ENCODE assay signal across 14 mouse cellular contexts in the genomic region with DNA sequence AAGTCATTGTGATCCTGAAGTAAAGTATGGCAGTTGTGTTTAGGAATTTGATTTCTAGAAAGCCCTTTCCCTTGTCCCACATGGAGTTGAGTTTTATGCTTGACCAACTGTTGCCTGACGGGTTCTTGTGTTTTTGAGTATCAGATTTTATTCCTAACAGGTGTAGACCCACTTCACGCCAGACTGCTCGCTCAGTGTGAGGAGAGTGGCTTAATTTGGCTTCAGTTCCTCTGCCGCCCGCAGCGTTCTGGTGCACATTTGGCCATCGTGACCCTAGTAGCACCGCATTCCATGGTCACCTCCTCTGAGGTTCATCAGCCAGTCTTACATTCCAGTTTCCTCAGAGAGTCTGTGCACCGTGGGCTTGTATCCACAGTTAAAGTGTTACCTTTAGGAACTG.
DNase-seq lines count a peak whose midpoint lies in the region.
"Had no signal": no experiment of that assay in that cellular context is flagged by ENCODE, and none has a peak within 500 bp of the region (broad histone marks: within the 10 kb centered on the region; RNA-seq: fewer than 3 reads in every experiment).

No protein-coding gene starts in this region.

- H3K4me3 ChIP-seq in midbrain, embryonic 10.5 days = no peak overlapping the region
- H3K4me3 ChIP-seq: embryonic facial prominence, embryonic 12.5 days; forebrain, embryonic 15.5 days; heart, embryonic 15.5 days; hindbrain, embryonic 13.5 days had no signal

- WGBS in midbrain, embryonic 10.5 days = 66% methylated on average over 9 of the region's 9 CpGs

- H3K27ac ChIP-seq in midbrain, embryonic 10.5 days (replicated peaks) = no peak overlapping the region
- H3K27ac ChIP-seq: forebrain, embryonic 15.5 days; hindbrain, embryonic 13.5 days had no signal

- H3K27me3 ChIP-seq in midbrain, embryonic 10.5 days (ENCODE audit: low read depth, poor library complexity, severe bottlenecking) = no peaks in the 10 kb centered on the region
- H3K27me3 ChIP-seq: embryonic facial prominence, embryonic 12.5 days; forebrain, embryonic 15.5 days; heart, embryonic 15.5 days; hindbrain, embryonic 13.5 days had no signal

- H3K36me3 ChIP-seq in midbrain, embryonic 10.5 days = no peaks in the 10 kb centered on the region
- H3K36me3 ChIP-seq: embryonic facial prominence, embryonic 12.5 days; forebrain, embryonic 15.5 days; hindbrain, embryonic 13.5 days had no signal

- H3K9me3 ChIP-seq in midbrain, embryonic 10.5 days (replicated peaks) = no peaks in the 10 kb centered on the region
- H3K9me3 ChIP-seq: embryonic facial prominence, embryonic 12.5 days; forebrain, embryonic 15.5 days; heart, embryonic 15.5 days; hindbrain, embryonic 13.5 days had no signal

- peaks cover 24% of the 10 kb centered on the region for H3K4me1 ChIP-seq in midbrain, embryonic 10.5 days

- DNase-seq in brain, adult 2 months (ENCODE audit: low read depth, low spot score) = peak; percentile 85
- peak; percentile 67 for DNase-seq in cerebellum, adult 8-10 months
- peak; percentile 73 for DNase-seq in kidney, adult 18-20 months
- peak; percentile 74 to 76 for DNase-seq in kidney, postnatal 36 days
- DNase-seq in right cerebral cortex, postnatal 10 days (ENCODE audit: low spot score in 2 of 2) = no peak
- no peak for DNase-seq in midbrain, embryonic 10.5 days (ENCODE audit: low spot score)
- DNase-seq in spleen, postnatal 14 days (ENCODE audit: low spot score in 2 of 2) = no peak
- DNase-seq in layer of hippocampus, postnatal 25 days (ENCODE audit: extremely low spot score in 1 of 2, low spot score in 1 of 2) = no peak
- DNase-seq: adrenal gland, adult 2 months; gastrocnemius, postnatal 10 days had no signal

Comparison
In these comparisons a context has a peak if more than half of its experiments do, and no peak if none do; other contexts are left out.
1. DNase-seq: peak in brain, adult 2 months (single experiment), cerebellum, adult 8-10 months (single experiment), kidney, adult 18-20 months (single experiment) and kidney, postnatal 36 days (2 of 2); none in right cerebral cortex, postnatal 10 days (0 of 2), midbrain, embryonic 10.5 days (single experiment), spleen, postnatal 14 days (0 of 2) and layer of hippocampus, postnatal 25 days (0 of 2).